18 mouse cellular contexts compared by ENCODE assay signal in the genomic region with DNA sequence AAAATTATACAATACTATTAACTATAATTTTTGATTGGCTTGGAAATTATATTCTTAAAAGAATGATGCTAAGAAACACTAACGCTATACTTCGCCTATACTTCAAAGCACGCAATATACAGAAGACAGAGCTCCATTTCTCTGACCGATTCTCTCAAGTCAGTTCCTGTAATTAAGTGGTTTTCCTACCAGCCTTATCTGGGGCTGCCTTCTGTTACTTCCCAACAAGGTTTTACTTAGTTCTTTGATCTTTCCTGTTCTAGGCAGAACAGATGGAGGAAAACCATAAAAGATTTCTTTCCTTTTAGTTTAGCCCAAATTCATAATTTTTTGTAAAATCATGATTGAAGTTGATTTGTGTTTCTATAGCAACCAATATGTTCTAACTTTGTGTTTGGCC.
"Had no signal": no experiment of that assay in that cellular context is flagged by ENCODE, and none has a peak within 500 bp of the region (broad histone marks: within the 10 kb centered on the region; RNA-seq: fewer than 3 reads in every experiment).

No protein-coding gene starts in this region.

- H3K9ac ChIP-seq: limb, embryonic 12.5 days; limb, embryonic 15.5 days; liver, embryonic 15.5 days; midbrain, embryonic 12.5 days; midbrain, embryonic 15.5 days; neural tube, embryonic 13.5 days had no signal

- H3K4me1 ChIP-seq: limb, embryonic 15.5 days; liver, embryonic 15.5 days; midbrain, embryonic 12.5 days; midbrain, embryonic 15.5 days; neural tube, embryonic 13.5 days had no signal

- H3K4me2 ChIP-seq: limb, embryonic 12.5 days; limb, embryonic 15.5 days; liver, embryonic 11.5 days; liver, embryonic 15.5 days; midbrain, embryonic 12.5 days; midbrain, embryonic 15.5 days; neural tube, embryonic 13.5 days had no signal

- H3K4me3 ChIP-seq: limb, embryonic 12.5 days; limb, embryonic 15.5 days; liver, embryonic 15.5 days; midbrain, embryonic 12.5 days; midbrain, embryonic 15.5 days; myocyte; neural tube, embryonic 13.5 days had no signal

- H3K9me3 ChIP-seq: limb, embryonic 12.5 days; limb, embryonic 15.5 days; liver, embryonic 15.5 days; midbrain, embryonic 12.5 days; midbrain, embryonic 15.5 days; neural tube, embryonic 13.5 days had no signal

- ATAC-seq: intestine, postnatal 0 days; midbrain, embryonic 15.5 days had no signal

- H3K36me3 ChIP-seq: limb, embryonic 12.5 days; limb, embryonic 15.5 days; liver, embryonic 15.5 days; midbrain, embryonic 12.5 days; midbrain, embryonic 15.5 days; neural tube, embryonic 13.5 days had no signal

- H3K27ac ChIP-seq: kidney, postnatal 0 days; limb, embryonic 12.5 days; limb, embryonic 15.5 days; liver, embryonic 15.5 days; midbrain, embryonic 12.5 days; midbrain, embryonic 15.5 days; neural tube, embryonic 13.5 days had no signal

- DNase-seq: kidney, adult 2 months; kidney, postnatal 25 days; left cerebral cortex, postnatal 4 days; lung, adult 2 months; lung, postnatal 14 days; lung, postnatal 4 days; thymus, adult 2 months; thymus, postnatal 25 days had no signal

- H3K27me3 ChIP-seq: limb, embryonic 12.5 days; limb, embryonic 15.5 days; liver, embryonic 15.5 days; midbrain, embryonic 12.5 days; midbrain, embryonic 15.5 days; neural tube, embryonic 13.5 days had no signal
